Mouse (Mus musculus) layer of hippocampus, postnatal 10 days (tissue): ENCODE data around the gene Rec8. TPM values are rescaled to one million over a fixed set of nuclear protein-coding genes. Genes with fewer than 3 reads are reported as not detected.
A peak's percentile ranks its signal among the peaks of the same experiment; 100 is the strongest.

ENCODE experiments used
- DNase-seq, 2 experiments: peaks; one replicate each; pipeline ENCODE4 v3.0.0; 2021; ENCODE audit warnings: low spot score in 2 of 2
- total RNA-seq, 2 experiments: library from RNA; stranded (reverse); gene quantifications; 2 replicates each; pipeline ENCODE4 v1.2.3; 2021

Gene Rec8
- total RNA-seq, 2 experiments from 2014 or later, result 1.4 to 2.3 TPM

- peak; percentile 84 to 90 for DNase-seq
Measured at GRCm38 (mm10) chr14:55591331-55591891, 26.4 kb upstream of the Rec8 start, which contains the start of gene Rnf31. Gene Rnf31, plus strand, starts transcription at chr14:55591708.

- DNase-seq, result no peak
Measured at GRCm38 (mm10) chr14:55592226-55592625, 25.6 kb upstream of the Rec8 start.

- peak; percentile 45 to 58 for DNase-seq
Measured at GRCm38 (mm10) chr14:55596036-55596690, 21.7 kb upstream of the Rec8 start.

GRCm38 (mm10) chr14:55598521-55599390 lies 19.1 kb upstream of the Rec8 start:
- DNase-seq, result no peak

GRCm38 (mm10) chr14:55603271-55603632 lies 14.6 kb upstream of the Rec8 start, which contains the start of gene Irf9:
Gene Irf9, plus strand, starts transcription at chr14:55603571.
- DNase-seq, result no peak

GRCm38 (mm10) chr14:55603633-55604576 lies 13.9 kb upstream of the Rec8 start:
- peak; percentile 85 to 91 for DNase-seq

GRCm38 (mm10) chr14:55604823-55605222 lies 13.0 kb upstream of the Rec8 start:
- DNase-seq, result no peak

- DNase-seq, result no peak
Measured at GRCm38 (mm10) chr14:55605743-55606459, 11.9 kb upstream of the Rec8 start.

GRCm38 (mm10) chr14:55608339-55608738 lies 9.5 kb upstream of the Rec8 start:
- DNase-seq, result no peak

GRCm38 (mm10) chr14:55613346-55613745 lies 4.5 kb upstream of the Rec8 start:
- DNase-seq, result no peak

- no peak for DNase-seq
Measured at GRCm38 (mm10) chr14:55614565-55615178, 3.2 kb upstream of the Rec8 start.

- DNase-seq, result no peak
Measured at GRCm38 (mm10) chr14:55615876-55616275, 2.0 kb upstream of the Rec8 start.

- no peak for DNase-seq
Measured at GRCm38 (mm10) chr14:55616844-55617243, 993 bp upstream of the Rec8 start.

GRCm38 (mm10) chr14:55618486-55619195 lies 804 bp downstream of the Rec8 start:
- DNase-seq, result no peak

GRCm38 (mm10) chr14:55628077-55628827 lies 10.4 kb downstream of the Rec8 start:
- DNase-seq, result no peak

- peak; percentile 44 to 45 for DNase-seq
Measured at GRCm38 (mm10) chr14:55629312-55629711, 11.5 kb downstream of the Rec8 start.

GRCm38 (mm10) chr14:55634874-55635522 lies 17.2 kb downstream of the Rec8 start:
- no peak for DNase-seq

- DNase-seq, result peak; percentile 86 to 88
Measured at GRCm38 (mm10) chr14:55635523-55636007, 17.7 kb downstream of the Rec8 start, which contains the start of gene Ipo4. Gene Ipo4, minus strand, starts transcription at chr14:55635957.
